Mouse (Mus musculus): ENCODE measurements around the gene Olfr656. TPM values are rescaled to one million over a fixed set of nuclear protein-coding genes. Genes with fewer than 3 reads are reported as not detected.

Gene Olfr656
- polyA plus RNA-seq (2015; fragmentation: Nextera tagmentation; extraction: Ambion mirVana) = not detected in 2 replicates

DNA sequence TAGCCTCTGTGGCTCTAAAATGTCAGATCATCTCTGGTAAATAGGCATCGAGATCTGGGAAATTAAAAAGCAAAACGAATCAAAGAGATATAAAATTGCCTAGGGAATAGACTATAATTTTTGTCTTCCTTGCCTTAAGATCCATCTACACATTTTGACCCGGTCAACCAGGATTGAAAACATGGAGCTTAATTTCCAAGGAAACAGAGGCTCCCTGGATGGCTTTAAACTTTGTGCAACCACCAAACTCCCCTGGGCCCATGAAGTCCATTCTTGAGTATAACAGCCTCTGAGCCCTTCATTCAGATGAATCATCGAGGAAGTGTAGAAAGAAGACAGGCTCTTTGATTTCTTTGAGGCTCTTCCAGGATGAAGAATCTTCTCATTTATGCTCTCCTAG, at the start of gene Olfr656:
Gene Olfr656, plus strand, starts transcription at position 301 of the 400 bp plus-strand sequence.

DNA sequence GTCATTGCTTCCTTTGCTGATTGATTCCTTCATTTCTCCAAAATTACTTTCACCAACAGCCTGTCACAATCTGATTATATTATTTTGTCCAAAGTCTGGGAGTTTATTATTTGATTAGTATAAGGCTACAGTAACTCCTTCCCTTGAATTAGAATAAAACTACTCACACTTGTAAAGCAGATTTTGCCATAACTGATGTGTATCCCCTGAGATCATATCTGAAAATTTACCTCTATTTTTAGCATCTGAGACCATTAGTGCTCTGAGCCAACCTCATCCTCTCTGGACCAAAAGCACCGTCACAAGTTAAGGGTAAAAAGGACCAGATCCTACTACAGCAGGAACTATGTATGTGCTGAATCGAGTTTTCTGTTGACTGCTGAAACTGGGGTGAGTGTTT, 36.7 kb upstream of the Olfr656 start, which contains the start of gene Olfr653:
Gene Olfr653, plus strand, starts transcription at position 301 of the 400 bp plus-strand sequence.

DNA sequence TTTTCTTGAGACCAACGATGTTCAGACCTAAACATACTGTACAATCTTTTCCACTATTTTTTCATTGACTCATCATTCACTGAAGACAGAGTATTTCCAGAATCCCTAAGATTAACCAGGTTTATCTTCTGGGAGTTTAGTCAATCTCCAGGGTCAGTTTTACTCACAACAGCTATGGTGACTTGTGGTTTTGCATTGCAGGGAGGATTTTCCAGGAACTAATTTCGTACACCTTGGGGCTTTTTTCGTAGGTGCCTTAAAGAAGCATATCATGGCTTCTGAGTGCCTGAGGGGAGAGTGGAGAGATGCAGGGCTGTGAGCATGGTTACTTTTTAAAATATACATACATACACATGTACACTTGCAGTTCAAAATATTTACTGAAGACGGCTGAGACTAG, 27.0 kb upstream of the Olfr656 start, which contains the start of gene Olfr654:
Gene Olfr654, plus strand, starts transcription at position 301 of the 400 bp plus-strand sequence.

DNA sequence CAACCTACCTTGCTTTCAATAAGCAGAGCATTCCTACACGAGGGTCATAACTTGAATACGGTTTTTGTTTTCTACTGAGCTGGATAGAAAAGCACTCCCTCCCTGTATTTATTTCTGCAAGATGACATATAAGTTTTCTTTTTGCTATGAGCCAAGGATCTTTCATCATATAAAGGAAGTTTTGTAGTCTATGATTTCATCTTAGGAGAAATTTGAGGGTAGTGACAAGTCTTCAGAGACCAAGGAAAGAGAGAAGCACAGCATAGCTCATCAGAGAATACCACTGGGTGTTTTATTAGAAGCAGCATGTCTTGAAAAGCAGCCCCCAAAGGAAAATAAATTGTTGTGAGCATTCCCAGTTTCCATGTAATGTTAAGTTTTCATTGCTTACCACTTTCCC, 12.1 kb upstream of the Olfr656 start, which contains the start of gene Olfr655:
Gene Olfr655, minus strand, starts transcription at position 101 of the 400 bp plus-strand sequence.

GRCm38 (mm10) chr7:104624494-104624893, 10.7 kb downstream of the Olfr656 start, which contains the start of gene Olfr657:
TSS of gene Olfr657 (plus strand) at chr7:104624794.

GRCm38 (mm10) chr7:104646841-104647482, 33.2 kb downstream of the Olfr656 start, which contains the start of gene Olfr658:
TSS of gene Olfr658 (minus strand) at chr7:104647305.

GRCm38 (mm10) chr7:104666453-104666852, 52.7 kb downstream of the Olfr656 start, which contains the start of gene Olfr659:
TSS of gene Olfr659 (plus strand) at chr7:104666753.

Other genes with a start within 250 kb of the Olfr656 start
- 0.69 and 0.73 TPM in 2 replicates for gene Trim30b, start 244.1 kb upstream of the Olfr656 start, polyA plus RNA-seq (2015; fragmentation: Nextera tagmentation; extraction: Ambion mirVana)
- gene Trim30c, start 213.1 kb upstream of the Olfr656 start, polyA plus RNA-seq (2015; fragmentation: Nextera tagmentation; extraction: Ambion mirVana) = 0.12 and 0.60 TPM in 2 replicates
- gene Trim30a, start 148.8 kb upstream of the Olfr656 start, polyA plus RNA-seq (2015; fragmentation: Nextera tagmentation; extraction: Ambion mirVana) = 4.2 and 7.9 TPM in 2 replicates
- 4.2 and 7.8 TPM in 2 replicates for gene Trim30d, start 106.1 kb upstream of the Olfr656 start, polyA plus RNA-seq (2015; fragmentation: Nextera tagmentation; extraction: Ambion mirVana)
- not detected in 2 replicates for gene Olfr651, start 63.8 kb upstream of the Olfr656 start, polyA plus RNA-seq (2015; fragmentation: Nextera tagmentation; extraction: Ambion mirVana)
- gene Olfr652, start 53.1 kb upstream of the Olfr656 start, polyA plus RNA-seq (2015; fragmentation: Nextera tagmentation; extraction: Ambion mirVana) = not detected in 2 replicates
- gene Olfr653, start 36.6 kb upstream of the Olfr656 start, polyA plus RNA-seq (2015; fragmentation: Nextera tagmentation; extraction: Ambion mirVana) = not detected in 2 replicates
- not detected in 2 replicates for gene Olfr654, start 26.9 kb upstream of the Olfr656 start, polyA plus RNA-seq (2015; fragmentation: Nextera tagmentation; extraction: Ambion mirVana)
- gene Olfr655, start 12.2 kb upstream of the Olfr656 start, polyA plus RNA-seq (2015; fragmentation: Nextera tagmentation; extraction: Ambion mirVana) = not detected in 2 replicates
- gene Olfr657, start 10.8 kb downstream of the Olfr656 start, polyA plus RNA-seq (2015; fragmentation: Nextera tagmentation; extraction: Ambion mirVana) = not detected in 2 replicates
- not detected in 2 replicates for gene Olfr658, start 33.4 kb downstream of the Olfr656 start, polyA plus RNA-seq (2015; fragmentation: Nextera tagmentation; extraction: Ambion mirVana)
- gene Olfr659, start 52.8 kb downstream of the Olfr656 start, polyA plus RNA-seq (2015; fragmentation: Nextera tagmentation; extraction: Ambion mirVana) = not detected in 2 replicates
- not detected in 2 replicates for gene Olfr661, start 72.5 kb downstream of the Olfr656 start, polyA plus RNA-seq (2015; fragmentation: Nextera tagmentation; extraction: Ambion mirVana)
- gene Usp17le, start 163.5 kb downstream of the Olfr656 start, polyA plus RNA-seq (2015; fragmentation: Nextera tagmentation; extraction: Ambion mirVana) = not detected in 2 replicates
- gene Usp17lb, start 228.6 kb downstream of the Olfr656 start, polyA plus RNA-seq (2015; fragmentation: Nextera tagmentation; extraction: Ambion mirVana) = not detected in 2 replicates
- not detected in 2 replicates for gene Usp17la, start 243.1 kb downstream of the Olfr656 start, polyA plus RNA-seq (2015; fragmentation: Nextera tagmentation; extraction: Ambion mirVana)

All from adrenal gland, postnatal 0 days (tissue).